Comparison of ENCODE assay signal across 8 mouse cellular contexts in genomic region chr8:124751191-124751590, GRCm38 (mm10). TPM values are rescaled to one million over a fixed set of nuclear protein-coding genes. Genes with fewer than 3 reads are reported as not detected.
DNase-seq lines count a peak whose midpoint lies in the region; TF ChIP-seq lines count a peak whose summit lies in the region.
"Had no signal": no experiment of that assay in that cellular context is flagged by ENCODE, and none has a peak within 500 bp of the region (broad histone marks: within the 10 kb centered on the region; RNA-seq: fewer than 3 reads in every experiment).

No protein-coding gene starts in this region.

- H3K36me3 ChIP-seq in E14TG2a.4 (ENCODE audit: insufficient read depth, low read length) (no peaks in the 10 kb centered on the region), myocyte (ENCODE audit: control insufficient read depth, insufficient read depth) (no peaks in the 10 kb centered on the region)

- TF ChIP-seq CTCF in E14TG2a.4 (conservative IDR thresholded peaks at IDR 0.05; ENCODE audit: low read length), result no peak

- H3K27me3 ChIP-seq in E14TG2a.4 (ENCODE audit: insufficient read depth, low read length) (peaks cover 52% of the 10 kb centered on the region), myocyte (ENCODE audit: control insufficient read depth, insufficient read depth, insufficient read length) (peaks cover 64% of the 10 kb centered on the region)

- H3K4me1 ChIP-seq in E14TG2a.4 (replicated peaks; ENCODE audit: low read depth, low read length), result peaks cover 41% of the 10 kb centered on the region

- peak overlapping the region; percentile 89 for H3K4me3 ChIP-seq in E14TG2a.4 (replicated peaks; ENCODE audit: low read length)
- no peak overlapping the region for H3K4me3 ChIP-seq in myocyte

- peak overlapping the region; percentile 40 for H3K4me2 ChIP-seq in myocyte (ENCODE audit: low read depth)

- no peak overlapping the region for H3ac ChIP-seq in myocyte (ENCODE audit: control insufficient read depth, insufficient read length)

- no peaks in the 10 kb centered on the region for H3K79me2 ChIP-seq in myocyte (ENCODE audit: control insufficient read depth, insufficient read depth)

- peak; percentile 70 for DNase-seq in MN1 (ENCODE audit: low spot score)
- peak; percentile 16 to 42 for DNase-seq in heart, adult 18-20 months
- DNase-seq in kidney, postnatal 10 days, result peak; percentile 30
- no peak for DNase-seq in ovary, adult 18-20 months (ENCODE audit: low spot score)
- no peak for DNase-seq in right cerebral cortex, postnatal 4 days

- H3K9me3 ChIP-seq in E14TG2a.4 (ENCODE audit: low read length), result no peaks in the 10 kb centered on the region

- no peak for TF ChIP-seq POLR2A in myocyte (IDR thresholded peaks at IDR 0.05; ENCODE audit: insufficient read length, low read depth)

TF ChIP-seq in myocyte, 11 proteins besides CTCF, POLR2A, EP300 and RAD21:
- TF ChIP-seq REST (IDR thresholded peaks at IDR 0.05; ENCODE audit: insufficient read depth, insufficient read length) (no peak), MYOD1 (IDR thresholded peaks at IDR 0.05; ENCODE audit: control insufficient read depth in 1 of 3, insufficient read length in 2 of 3, low read depth in 2 of 3) (no peak), TCF12 (IDR thresholded peaks at IDR 0.05; ENCODE audit: insufficient read depth, poor library complexity, severe bottlenecking) (no peak), SRF (IDR thresholded peaks at IDR 0.05; ENCODE audit: control insufficient read depth, insufficient read length, low read depth) (no peak), USF1 (IDR thresholded peaks at IDR 0.05; ENCODE audit: low read depth) (no peak), POLR2AphosphoS2 (IDR thresholded peaks at IDR 0.05; ENCODE audit: insufficient read length, low read depth) (no peak), TCF3 (IDR thresholded peaks at IDR 0.05; ENCODE audit: insufficient read length, low read depth) (no peak), MAX (IDR thresholded peaks at IDR 0.05; ENCODE audit: low read depth) (no peak)

RNA-seq across cellular contexts. Expression of gene Fam89a, which starts 0.4 kb away (rescaled TPM):
- 1 to 10 TPM; 1.3 to 1.7 TPM for total RNA-seq in heart, adult 18-20 months (2021)
- polyA plus RNA-seq in myocyte (2012; fragmentation: generic; extraction: Trizol), result 0.36 TPM
- total RNA-seq: hematopoietic stem cell, adult 5-6 weeks had no signal

RNA-seq across cellular contexts. Expression of gene Arv1, which starts 29.3 kb away (rescaled TPM):
- total RNA-seq in heart, adult 18-20 months (2021), result 1 to 10 TPM; 3.6 to 4.0 TPM
- 10.0 TPM for polyA plus RNA-seq in myocyte (2012; fragmentation: generic; extraction: Trizol)

RNA-seq across cellular contexts. Expression of gene Ttc13, which starts 29.4 kb away (rescaled TPM):
- total RNA-seq in heart, adult 18-20 months (2021), result 10 to 100 TPM; 14.7 to 15.0 TPM
- polyA plus RNA-seq in myocyte (2012; fragmentation: generic; extraction: Trizol), result 25.6 TPM

RNA-seq across cellular contexts. Expression of gene Trim67, which starts 41.7 kb away (rescaled TPM):
- total RNA-seq in heart, adult 18-20 months (2021), result under 1 TPM; 0.47 to 0.67 TPM
- polyA plus RNA-seq in myocyte (2012; fragmentation: generic; extraction: Trizol), result 0.01 TPM
- total RNA-seq: hematopoietic stem cell, adult 5-6 weeks had no signal

Comparison
In these comparisons a context has a peak if more than half of its experiments do, and no peak if none do; other contexts are left out.
1. DNase-seq: peak in MN1 (single experiment), heart, adult 18-20 months (2 of 2) and kidney, postnatal 10 days (single experiment); none in ovary, adult 18-20 months (single experiment) and right cerebral cortex, postnatal 4 days (single experiment).